Mouse (Mus musculus) intestine, embryonic 14.5 days (tissue): ENCODE measurements around the gene Gtf2b. TPM values are rescaled to one million over a fixed set of nuclear protein-coding genes. Genes with fewer than 3 reads are reported as not detected.

Source experiments
- ATAC-seq: fragments of 200-750 bp; cut with Nextera tagmentation; replicated peaks from 2 replicates; pipeline ENCODE4 v1.8.0; 2017; ENCODE audit warnings: low read depth, moderate number of reproducible peaks, moderate TSS enrichment, moderate library complexity; ENCODE audit not compliant: low FRiP score, low TSS enrichment
- DNase-seq: peaks from one replicate; pipeline ENCODE4 v3.0.0-alpha.2; 2018; ENCODE audit warnings: low spot score
- H3K27ac ChIP-seq: fragments of 300-500 bp; sonication (generic); 2 replicates; pipeline ENCODE4 v1.5.1; 2014; ENCODE audit warnings: low read depth, mild to moderate bottlenecking, control low read depth
- H3K27me3 ChIP-seq: fragments of 300-500 bp; sonication (generic); replicated peaks from 2 replicates; pipeline ENCODE4 v1.6.1; 2014; ENCODE audit warnings: low read length, control low read depth; ENCODE audit not compliant: control insufficient read depth, insufficient read depth
- H3K36me3 ChIP-seq: fragments of 300-500 bp; sonication (generic); 2 replicates; pipeline ENCODE4 v1.6.1; 2014; ENCODE audit warnings: low read length, control low read depth; ENCODE audit not compliant: control insufficient read depth, insufficient read depth
- H3K4me1 ChIP-seq: fragments of 300-500 bp; sonication (generic); replicated peaks from 2 replicates; pipeline ENCODE4 v1.6.1; 2014; ENCODE audit warnings: low read length, control low read depth, mixed read lengths; ENCODE audit not compliant: control insufficient read depth, insufficient read depth
- H3K4me2 ChIP-seq: fragments of 300-500 bp; sonication (generic); 2 replicates; pipeline ENCODE4 v1.6.1; 2014; ENCODE audit warnings: low read length
- H3K4me3 ChIP-seq: fragments of 300-500 bp; sonication (generic); 2 replicates; pipeline ENCODE4 v1.5.1; 2014; ENCODE audit warnings: low read depth, low read length, control low read depth, mixed read lengths
- H3K9ac ChIP-seq: fragments of 300-500 bp; sonication (generic); 2 replicates; pipeline ENCODE4 v1.6.1; 2014; ENCODE audit warnings: mild to moderate bottlenecking, low read length
- H3K9me3 ChIP-seq: fragments of 300-500 bp; sonication (generic); 2 replicates; pipeline ENCODE4 v1.6.1; 2016; ENCODE audit warnings: low read length, control low read depth; ENCODE audit not compliant: control insufficient read depth
- WGBS: fragments of 180-500 bp; shearing (Covaris S2); extraction: QIAGEN DNeasy Blood & Tissue Kit; methylation state at CpG from one replicate; pipeline ENCODE4 v1.1.7; 2014; 5-methylcytosine and 5-hydroxymethylcytosine counted together
- polyA plus RNA-seq: library from polyadenylated mRNA; unstranded; fragments of >200 nt; fragmentation: Nextera tagmentation; extraction: Ambion mirVana; gene quantifications from 2 replicates; pipeline ENCODE4 v1.2.1, GENCODE M21; 2014

Gtf2b gene
- polyA plus RNA-seq, result 69.0 and 71.8 TPM in 2 replicates

GRCm38 (mm10) chr3:142764995-142765777, at the start of gene Gtf2b:
Gene Gtf2b, plus strand, starts transcription at chr3:142765045.
- peak; percentile 98 for DNase-seq
- Histone ChIP-seq H3K27ac (peak within 1 kb of the TSS; percentile 86), H3K4me3 (peak within 1 kb of the TSS; percentile 97), H3K9me3 (no peaks in the 10 kb centered on the region), H3K9ac (peak within 1 kb of the TSS; percentile 96), H3K4me1 (peaks cover 11% of the 10 kb centered on the region), H3K4me2 (peak within 1 kb of the TSS; percentile 99), H3K36me3 (no peaks in the 10 kb centered on the region), H3K27me3 (no peaks in the 10 kb centered on the region)
- ATAC-seq, result peak; percentile 99
- under 1% methylated on average over 64 of the region's 64 CpGs for WGBS

DNA sequence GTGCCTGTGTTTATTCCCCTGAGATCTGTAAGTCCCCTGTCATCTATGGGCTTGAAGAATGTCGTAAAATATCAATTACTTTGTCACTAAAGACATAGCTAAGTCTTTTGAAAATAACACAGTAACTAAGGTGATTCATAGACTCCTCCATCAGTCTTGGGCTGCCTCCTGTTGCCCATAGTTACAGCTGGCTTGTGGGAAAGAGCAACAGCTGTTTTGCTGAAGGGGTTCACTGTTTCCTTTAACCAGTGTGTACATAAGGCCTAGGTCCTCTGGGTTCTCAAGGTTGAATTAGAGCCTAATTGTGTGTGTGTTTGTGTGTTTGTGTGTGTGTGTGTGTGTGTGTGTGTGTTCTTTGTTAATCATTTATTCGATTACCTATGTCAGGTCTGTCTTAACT, 39.4 kb upstream of the Gtf2b start:
- H3K27me3 ChIP-seq, result no peaks in the 10 kb centered on the region
- H3K9ac ChIP-seq, result no peak overlapping the region
- H3K4me2 ChIP-seq, result no peak overlapping the region
- DNase-seq (no peak), ATAC-seq (0 out of 2 replicates have a peak, but pooled peaks have one; percentile 70)
- H3K4me1 ChIP-seq, result no peaks in the 10 kb centered on the region
- H3K4me3 ChIP-seq, result no peak overlapping the region
- H3K27ac ChIP-seq, result no peak overlapping the region
- peaks cover 20% of the 10 kb centered on the region; the same call in 1 of the 2 replicates for H3K36me3 ChIP-seq
- H3K9me3 ChIP-seq, result no peaks in the 10 kb centered on the region
- 61% methylated on average over 2 of the region's 2 CpGs for WGBS

DNA sequence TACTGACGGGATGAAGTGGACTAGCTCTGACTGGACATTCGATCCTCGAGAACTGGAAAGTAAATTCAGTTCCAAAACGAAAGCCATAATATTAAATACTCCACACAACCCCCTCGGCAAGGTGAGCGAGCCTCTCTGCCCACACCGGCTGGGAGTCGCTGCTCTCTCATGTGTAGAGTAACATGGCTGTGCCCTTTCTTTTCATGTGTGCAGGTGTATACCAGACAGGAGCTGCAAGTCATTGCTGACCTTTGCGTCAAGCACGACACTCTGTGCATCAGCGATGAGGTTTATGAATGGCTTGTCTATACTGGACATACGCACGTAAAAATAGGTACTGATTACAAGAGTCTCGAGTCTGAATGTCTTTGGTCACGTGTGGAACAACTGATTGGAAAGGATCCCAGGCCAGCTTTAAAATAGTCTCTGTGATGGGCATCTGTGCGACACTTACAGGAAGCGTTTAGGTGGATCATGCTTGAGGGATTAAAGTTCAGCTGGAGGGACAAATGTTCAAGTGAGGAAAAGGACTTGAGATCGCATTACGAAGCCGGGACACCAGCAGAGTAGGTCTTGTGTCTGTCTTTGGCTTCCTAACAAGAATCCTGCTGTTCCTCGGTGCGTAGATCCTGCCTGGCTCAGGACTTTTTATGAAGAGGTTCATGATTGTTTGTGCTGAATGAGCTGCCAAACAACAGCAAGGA, 38.7 kb upstream of the Gtf2b start:
- Histone ChIP-seq H3K27ac (no peak overlapping the region), H3K4me2 (no peak overlapping the region), H3K9me3 (no peaks in the 10 kb centered on the region), H3K36me3 (peaks cover 18% of the 10 kb centered on the region; the same call in 1 of the 2 replicates), H3K4me1 (no peaks in the 10 kb centered on the region), H3K27me3 (no peaks in the 10 kb centered on the region), H3K4me3 (no peak overlapping the region), H3K9ac (no peak overlapping the region)
- no peak for ATAC-seq
- no peak for DNase-seq
- 85% methylated on average over 22 of the region's 22 CpGs for WGBS

GRCm38 (mm10) chr3:142734291-142734690, 30.6 kb upstream of the Gtf2b start:
- H3K4me1 ChIP-seq, result no peaks in the 10 kb centered on the region
- H3K4me3 ChIP-seq, result no peak overlapping the region
- ATAC-seq, result no peak
- no peaks in the 10 kb centered on the region for H3K27me3 ChIP-seq
- no peak overlapping the region for H3K27ac ChIP-seq
- H3K9me3 ChIP-seq, result no peaks in the 10 kb centered on the region
- WGBS, result 80% methylated on average over 12 of the region's 12 CpGs
- no peak for DNase-seq
- no peaks in the 10 kb centered on the region for H3K36me3 ChIP-seq
- no peak overlapping the region for H3K9ac ChIP-seq
- no peak overlapping the region for H3K4me2 ChIP-seq

- Histone ChIP-seq H3K4me1 (no peaks in the 10 kb centered on the region), H3K27me3 (no peaks in the 10 kb centered on the region), H3K9ac (no peak overlapping the region), H3K36me3 (no peaks in the 10 kb centered on the region), H3K4me2 (no peak overlapping the region), H3K27ac (no peak overlapping the region), H3K9me3 (no peaks in the 10 kb centered on the region), H3K4me3 (no peak overlapping the region)
- WGBS, result 75% methylated on average over 7 of the region's 7 CpGs
- DNase-seq (no peak), ATAC-seq (no peak)
Observed at GRCm38 (mm10) chr3:142740896-142741295, 23.9 kb upstream of the Gtf2b start.

GRCm38 (mm10) chr3:142743973-142744898, 20.6 kb upstream of the Gtf2b start:
- no peaks in the 10 kb centered on the region for H3K9me3 ChIP-seq
- no peak for DNase-seq

DNA sequence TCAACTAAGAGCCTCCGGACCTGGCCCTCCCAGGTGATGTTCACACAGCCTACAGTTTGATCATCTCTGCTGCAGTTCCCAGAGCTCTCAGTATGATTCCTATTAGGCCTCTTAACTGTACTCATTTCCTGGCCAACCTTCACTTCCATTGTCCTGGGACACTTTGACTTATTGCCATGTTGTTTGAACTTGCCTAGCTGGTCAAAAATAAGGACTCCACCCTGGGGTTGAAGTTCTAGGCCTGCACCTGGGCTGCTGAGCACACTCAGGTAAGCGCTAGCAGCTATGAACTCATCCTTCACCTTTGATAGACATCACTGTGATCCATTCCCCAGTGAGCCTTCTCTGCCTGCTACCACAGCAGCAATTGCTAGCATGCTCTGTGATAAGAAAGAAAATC, 19.8 kb upstream of the Gtf2b start:
- no peak for ATAC-seq
- WGBS, result 98% methylated on average over 2 of the region's 2 CpGs

More at GRCm38 (mm10) chr3:142743973-142744898, 20.6 kb upstream of the Gtf2b start:
- Histone ChIP-seq H3K36me3 (no peaks in the 10 kb centered on the region), H3K4me3 (no peak overlapping the region), H3K4me2 (no peak overlapping the region), H3K9ac (no peak overlapping the region), H3K4me1 (no peaks in the 10 kb centered on the region), H3K27ac (no peak overlapping the region), H3K27me3 (no peaks in the 10 kb centered on the region)
- ATAC-seq, result peak; percentile 17; the same call in 1 of the 2 replicates
- WGBS, result 60% methylated on average over 21 of the region's 21 CpGs

DNA sequence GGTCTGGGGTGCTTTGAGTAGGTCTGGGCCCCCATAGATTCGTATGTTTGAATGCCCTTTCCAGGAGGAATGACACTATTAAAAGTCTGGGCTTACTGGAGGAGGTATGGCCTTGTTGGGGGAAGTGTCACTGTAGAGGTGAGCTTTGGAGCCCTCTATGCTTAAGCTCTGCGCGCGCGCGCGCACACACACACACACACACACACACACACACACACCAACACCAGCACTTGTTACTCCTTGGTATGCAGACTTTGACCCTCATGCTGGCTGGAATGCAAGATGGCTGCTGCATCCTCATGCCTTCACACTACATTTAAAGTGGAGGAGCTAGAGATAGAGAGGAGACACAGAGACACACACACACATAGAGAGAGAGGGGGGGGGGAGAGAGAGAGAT, 17.2 kb upstream of the Gtf2b start:
- Histone ChIP-seq H3K9me3 (no peaks in the 10 kb centered on the region), H3K4me2 (no peak overlapping the region), H3K4me1 (no peaks in the 10 kb centered on the region), H3K27ac (no peak overlapping the region), H3K27me3 (no peaks in the 10 kb centered on the region), H3K36me3 (no peaks in the 10 kb centered on the region), H3K4me3 (no peak overlapping the region), H3K9ac (no peak overlapping the region)
- DNase-seq, result peak; percentile 16
- WGBS, result 95% methylated on average over 7 of the region's 7 CpGs
- no peak for ATAC-seq

More for the DNA sequence above, 19.8 kb upstream of the Gtf2b start:
- H3K4me2 ChIP-seq, result no peak overlapping the region
- no peak overlapping the region for H3K9ac ChIP-seq
- no peak overlapping the region for H3K27ac ChIP-seq
- no peak overlapping the region for H3K4me3 ChIP-seq
- no peaks in the 10 kb centered on the region for H3K27me3 ChIP-seq
- H3K4me1 ChIP-seq, result no peaks in the 10 kb centered on the region
- no peaks in the 10 kb centered on the region for H3K36me3 ChIP-seq
- no peaks in the 10 kb centered on the region for H3K9me3 ChIP-seq
- no peak for DNase-seq
